Mouse (Mus musculus) forebrain, embryonic 14.5 days (tissue): ENCODE results near the gene Svs2. TPM values are rescaled to one million over a fixed set of nuclear protein-coding genes. Genes with fewer than 3 reads are reported as not detected.
"Not testable (repeated sequence)": the region's sequence is repeated elsewhere in the genome, so short reads cannot be mapped to it uniquely, and the experiment has no call there.

Experiments
- ATAC-seq: fragments of 200-750 bp; cut with Nextera tagmentation; 2 replicates; pipeline ENCODE4 v1.8.0; 2017; ENCODE audit warnings: mild to moderate bottlenecking, moderate library complexity
- DNase-seq: peaks from one replicate; pipeline ENCODE4 v3.0.0-alpha.2; 2015; ENCODE audit warnings: low spot score
- H3K27ac ChIP-seq: fragments of 300-500 bp; sonication (generic); 2 replicates; pipeline ENCODE4 v1.5.1; 2014; ENCODE audit warnings: low read depth, mild to moderate bottlenecking, control low read depth, low read length, moderate library complexity
- H3K27me3 ChIP-seq: fragments of 300-500 bp; sonication (generic); replicated peaks from 2 replicates; pipeline ENCODE4 v1.6.1; 2014; ENCODE audit warnings: low read length, control low read depth, mixed read lengths; ENCODE audit not compliant: control insufficient read depth, insufficient read depth
- H3K36me3 ChIP-seq: fragments of 300-500 bp; sonication (generic); 2 replicates; pipeline ENCODE4 v1.6.1; 2014; ENCODE audit warnings: low read length, control low read depth; ENCODE audit not compliant: control insufficient read depth, insufficient read depth
- H3K4me1 ChIP-seq: fragments of 300-500 bp; sonication (generic); 2 replicates; pipeline ENCODE4 v1.6.1; 2014; ENCODE audit warnings: antibody characterized with exemption, low read length, control low read depth; ENCODE audit not compliant: control insufficient read depth, insufficient read depth
- H3K4me2 ChIP-seq: fragments of 300-500 bp; sonication (generic); 2 replicates; pipeline ENCODE4 v1.6.1; 2014; ENCODE audit warnings: mild to moderate bottlenecking, control low read depth, low read length
- H3K4me3 ChIP-seq: fragments of 300-500 bp; sonication (generic); 2 replicates; pipeline ENCODE4 v1.5.1; 2014; ENCODE audit warnings: low read depth, low read length, control low read depth
- H3K9ac ChIP-seq: fragments of 300-500 bp; sonication (generic); 2 replicates; pipeline ENCODE4 v1.6.1; 2014; ENCODE audit warnings: mild to moderate bottlenecking, low read length, control low read depth, moderate library complexity
- H3K9me3 ChIP-seq: fragments of 300-500 bp; sonication (generic); replicated peaks from 2 replicates; pipeline ENCODE4 v1.6.1; 2016; ENCODE audit warnings: low read length, control low read depth, mixed read lengths; ENCODE audit not compliant: control insufficient read depth
- WGBS: fragments of 180-500 bp; shearing (Covaris S2); extraction: QIAGEN DNeasy Blood & Tissue Kit; methylation state at CpG from one replicate; pipeline ENCODE4 v1.1.7; 2014; 5-methylcytosine and 5-hydroxymethylcytosine counted together
- polyA plus RNA-seq: library from polyadenylated mRNA; unstranded; fragments of >200 nt; fragmentation: Nextera tagmentation; extraction: Ambion mirVana; gene quantifications from 2 replicates; pipeline ENCODE4 v1.2.1, GENCODE M21; 2014

Gene Svs2
- polyA plus RNA-seq, 1 experiment from 2014 or later, result not detected

DNA sequence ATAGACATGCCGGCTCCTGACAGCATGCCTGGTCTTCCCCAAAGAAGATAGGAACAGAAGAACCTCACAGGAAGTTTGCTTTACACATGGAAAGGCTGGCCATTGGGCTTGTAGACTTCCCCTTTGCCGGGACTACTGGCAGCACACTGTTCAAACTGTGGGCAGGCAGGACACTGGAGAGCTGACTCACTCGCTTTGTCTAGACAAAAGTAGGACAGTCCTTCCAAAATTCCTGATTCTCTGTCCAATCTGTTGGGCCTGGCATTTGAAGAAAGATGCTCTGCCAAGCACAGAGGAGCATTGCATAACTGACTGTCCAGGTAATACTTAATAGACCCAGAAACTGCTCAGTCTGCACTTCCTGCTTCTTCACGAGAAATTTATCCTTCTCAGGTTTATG lies 31.6 kb downstream of the Svs2 start:
- DNase-seq, result no peak
- Histone ChIP-seq H3K4me3 (no peak overlapping the region), H3K27ac (no peak overlapping the region), H3K9ac (no peak overlapping the region), H3K4me2 (no peak overlapping the region), H3K36me3 (no peaks in the 10 kb centered on the region), H3K4me1 (no peaks in the 10 kb centered on the region), H3K27me3 (no peaks in the 10 kb centered on the region), H3K9me3 (no peaks in the 10 kb centered on the region)
- ATAC-seq, result no peak
- WGBS, result 91% methylated on average over 4 of the region's 4 CpGs

GRCm38 (mm10) chr2:164206011-164206410 lies 32.3 kb downstream of the Svs2 start:
- not testable (repeated sequence) for H3K27ac ChIP-seq, H3K36me3 ChIP-seq, H3K9me3 ChIP-seq, H3K9ac ChIP-seq, ATAC-seq, H3K4me1 ChIP-seq, H3K4me3 ChIP-seq, H3K27me3 ChIP-seq, DNase-seq, H3K4me2 ChIP-seq
- 91% methylated on average over 10 of the region's 10 CpGs for WGBS

DNA sequence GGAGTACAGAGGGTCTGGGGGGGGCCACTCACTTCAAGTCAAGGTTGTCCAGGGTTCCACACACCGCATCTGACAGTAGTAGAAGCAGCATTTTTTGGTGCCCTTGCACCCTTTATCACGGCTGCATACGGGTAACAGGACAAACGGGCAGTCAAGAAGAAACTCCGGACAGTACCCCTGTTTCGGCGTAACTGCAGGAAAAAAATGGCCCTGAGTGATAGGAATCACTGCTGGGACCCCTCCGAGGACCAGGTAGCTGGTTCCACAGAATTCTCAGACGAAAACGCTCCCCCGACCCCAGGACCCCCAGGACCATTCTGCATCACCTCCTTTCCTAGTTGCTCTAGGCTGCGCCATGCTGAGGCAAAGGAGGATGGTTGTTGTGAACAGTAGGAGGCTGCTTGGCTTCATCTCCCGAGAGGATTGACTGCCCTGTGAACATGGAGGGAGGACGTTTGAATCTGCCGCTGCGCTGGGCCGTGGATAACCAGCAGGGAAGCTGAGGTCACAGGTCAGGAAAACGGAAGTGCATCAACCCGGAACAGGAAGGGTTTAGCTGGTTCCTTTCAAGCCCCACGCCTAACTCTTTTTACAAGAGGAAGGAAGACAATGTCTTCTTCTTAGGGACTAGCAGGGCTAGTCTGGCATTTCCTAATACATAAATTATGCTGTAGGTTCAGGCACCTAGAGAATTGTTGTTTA lies 38.5 kb downstream of the Svs2 start, which contains the start of gene Wfdc15a:
Gene Wfdc15a, minus strand, starts transcription at position 505 of the 702 bp plus-strand sequence.
- ATAC-seq (no peak), DNase-seq (no peak)
- Histone ChIP-seq H3K9ac (no peak within 1 kb of the TSS), H3K4me2 (no peak within 1 kb of the TSS), H3K4me1 (no peaks in the 10 kb centered on the region), H3K27ac (no peak within 1 kb of the TSS), H3K4me3 (no peak within 1 kb of the TSS), H3K27me3 (no peaks in the 10 kb centered on the region), H3K9me3 (no peaks in the 10 kb centered on the region), H3K36me3 (no peaks in the 10 kb centered on the region)
- 81% methylated on average over 20 of the region's 20 CpGs for WGBS

DNA sequence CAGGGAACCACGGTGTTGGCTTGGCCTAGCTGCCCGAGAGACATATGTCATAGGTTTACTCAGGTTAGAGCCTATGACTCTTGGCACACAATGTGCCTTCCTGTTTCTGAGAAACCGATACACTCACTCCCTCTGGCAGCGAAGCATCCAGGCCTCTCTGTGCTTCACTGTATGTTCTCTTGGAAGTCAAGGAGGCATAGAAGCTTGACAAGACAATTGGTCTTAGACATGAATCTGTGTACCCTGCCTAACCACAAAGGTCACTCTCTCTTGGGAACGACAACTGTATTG lies 41.6 kb downstream of the Svs2 start:
- 91% methylated on average over 5 of the region's 5 CpGs for WGBS
- Histone ChIP-seq H3K9ac (no peak overlapping the region), H3K36me3 (no peaks in the 10 kb centered on the region), H3K27ac (no peak overlapping the region), H3K4me3 (no peak overlapping the region), H3K4me1 (no peaks in the 10 kb centered on the region), H3K4me2 (no peak overlapping the region), H3K27me3 (no peaks in the 10 kb centered on the region), H3K9me3 (no peaks in the 10 kb centered on the region)
- no peak for DNase-seq
- no peak for ATAC-seq

GRCm38 (mm10) chr2:164195971-164196699 lies 42.1 kb downstream of the Svs2 start:
- Histone ChIP-seq H3K4me3 (no peak overlapping the region), H3K9me3 (no peaks in the 10 kb centered on the region), H3K4me1 (no peaks in the 10 kb centered on the region), H3K36me3 (no peaks in the 10 kb centered on the region), H3K27ac (no peak overlapping the region), H3K4me2 (no peak overlapping the region), H3K27me3 (no peaks in the 10 kb centered on the region), H3K9ac (no peak overlapping the region)
- DNase-seq, result no peak
- 89% methylated on average over 5 of the region's 5 CpGs for WGBS
- no peak for ATAC-seq

GRCm38 (mm10) chr2:164194959-164195630 lies 43.2 kb downstream of the Svs2 start:
- ATAC-seq (no peak), DNase-seq (no peak)
- WGBS, result 80% methylated on average over 5 of the region's 5 CpGs
- Histone ChIP-seq H3K36me3 (no peaks in the 10 kb centered on the region), H3K9ac (no peak overlapping the region), H3K27ac (no peak overlapping the region), H3K4me1 (no peaks in the 10 kb centered on the region), H3K4me2 (no peak overlapping the region), H3K27me3 (no peaks in the 10 kb centered on the region), H3K9me3 (no peaks in the 10 kb centered on the region), H3K4me3 (no peak overlapping the region)

DNA sequence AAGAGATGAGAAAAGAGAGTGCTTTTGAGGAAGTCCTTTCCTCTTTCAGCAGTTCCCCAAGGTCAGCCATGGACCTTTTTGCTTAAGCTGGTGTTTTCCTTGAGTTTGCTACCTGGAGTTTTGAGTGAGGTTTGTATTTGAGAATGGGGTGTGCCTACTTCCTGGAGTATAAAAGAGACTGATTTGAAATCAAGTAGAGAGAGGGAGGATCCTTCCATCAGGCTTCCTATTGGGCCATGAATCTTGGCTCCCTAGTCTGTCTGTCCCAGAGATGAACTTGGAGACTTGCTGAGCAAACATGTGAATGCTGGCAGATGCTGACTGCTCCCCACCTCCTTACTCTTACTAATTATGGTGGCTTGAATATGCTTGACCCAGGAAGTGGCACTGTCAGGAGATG lies 46.0 kb downstream of the Svs2 start:
- no peak overlapping the region for H3K4me3 ChIP-seq
- ATAC-seq, result no peak
- H3K9me3 ChIP-seq, result no peaks in the 10 kb centered on the region
- no peak overlapping the region for H3K27ac ChIP-seq
- H3K9ac ChIP-seq, result no peak overlapping the region
- H3K27me3 ChIP-seq, result no peaks in the 10 kb centered on the region
- H3K4me1 ChIP-seq, result no peaks in the 10 kb centered on the region
- DNase-seq, result no peak
- H3K36me3 ChIP-seq, result no peaks in the 10 kb centered on the region
- H3K4me2 ChIP-seq, result no peak overlapping the region

DNA sequence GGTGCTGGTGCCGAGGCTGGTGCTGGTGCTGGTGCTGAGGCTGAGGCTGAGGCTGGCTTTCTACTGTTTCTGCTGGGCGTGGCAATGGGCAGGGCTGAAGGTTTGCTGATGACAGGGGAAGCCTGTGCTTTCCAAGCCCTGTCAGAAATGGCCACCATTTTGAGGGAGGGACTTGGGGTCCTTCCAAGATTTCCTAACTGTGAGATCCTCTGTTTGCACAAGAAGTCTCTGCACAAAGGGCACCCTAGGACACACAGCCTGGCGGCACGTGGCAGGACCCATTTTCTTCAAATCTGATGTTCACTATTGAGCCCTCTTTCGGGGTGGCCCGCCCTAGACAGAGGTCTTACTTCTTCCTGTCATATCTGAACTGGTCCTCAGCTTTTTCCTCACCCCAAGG lies 47.7 kb downstream of the Svs2 start, which contains the start of gene Wfdc12:
Gene Wfdc12, minus strand, starts transcription at position 33 of the 400 bp plus-strand sequence.
- ATAC-seq, result no peak
- Histone ChIP-seq H3K36me3 (no peaks in the 10 kb centered on the region), H3K4me3 (no peak within 1 kb of the TSS), H3K4me2 (no peak within 1 kb of the TSS), H3K27ac (no peak within 1 kb of the TSS), H3K4me1 (no peaks in the 10 kb centered on the region), H3K9ac (no peak within 1 kb of the TSS), H3K9me3 (no peaks in the 10 kb centered on the region), H3K27me3 (no peaks in the 10 kb centered on the region)
- DNase-seq, result no peak
- WGBS, result 78% methylated on average over 6 of the region's 6 CpGs

- WGBS, result 31% methylated on average over 5 of the region's 5 CpGs
- H3K27ac ChIP-seq, result no peak overlapping the region
- H3K4me3 ChIP-seq, result no peak overlapping the region
- H3K4me1 ChIP-seq, result no peaks in the 10 kb centered on the region
- no peak for ATAC-seq
- no peak overlapping the region for H3K4me2 ChIP-seq
- H3K27me3 ChIP-seq, result no peaks in the 10 kb centered on the region
- H3K9ac ChIP-seq, result no peak overlapping the region
- H3K9me3 ChIP-seq, result no peaks in the 10 kb centered on the region
- H3K36me3 ChIP-seq, result no peaks in the 10 kb centered on the region
- peak; percentile 20 for DNase-seq
Measured at GRCm38 (mm10) chr2:164188722-164189121, 49.5 kb downstream of the Svs2 start.
